Mouse (Mus musculus) cerebellum, adult 2 months (tissue): Measurements from ENCODE around the gene Grhpr. TPM values are rescaled to one million over a fixed set of nuclear protein-coding genes. Genes with fewer than 3 reads are reported as not detected.

Source experiments
- DNase-seq, 2 experiments: peaks; one replicate each; pipeline ENCODE4 v3.0.0; 2021
- H3K27ac ChIP-seq: fragments of 200-500 bp; 2 replicates; pipeline ENCODE4 v1.5.1; 2012; ENCODE audit warnings: low read length, control low read depth, inconsistent platforms; ENCODE audit not compliant: insufficient read depth
- H3K27me3 ChIP-seq: fragments of 200-500 bp; 2 replicates; pipeline ENCODE4 v1.6.1; 2012; ENCODE audit warnings: inconsistent platforms, mild to moderate bottlenecking, low read length, moderate library complexity; ENCODE audit not compliant: control insufficient read depth, insufficient read depth
- H3K4me1 ChIP-seq: fragments of 200-500 bp; 2 replicates; pipeline ENCODE4 v1.6.1; 2011; ENCODE audit warnings: low read length; ENCODE audit not compliant: control insufficient read depth, insufficient read depth
- H3K4me3 ChIP-seq: fragments of 200-500 bp; replicated peaks from 2 replicates; pipeline ENCODE3; 2011; ENCODE audit warnings: mild to moderate bottlenecking, low read depth, low read length, control low read depth; ENCODE audit not compliant: insufficient read depth
- CTCF ChIP-seq: fragments of 200-500 bp; IDR thresholded peaks from 2 replicates; pipeline ENCODE4 v1.5.1; 2011; ENCODE audit warnings: low read depth, mild to moderate bottlenecking, control low read depth, low read length, moderate library complexity, borderline replicate concordance; ENCODE audit not compliant: insufficient read depth
- POLR2A ChIP-seq: fragments of 200-500 bp; IDR thresholded peaks from 2 replicates; pipeline ENCODE4 v1.6.1; 2011; ENCODE audit warnings: low read length, control low read depth, borderline replicate concordance; ENCODE audit not compliant: insufficient read depth
- WGBS: fragments of 180-500 bp; shearing (Covaris S2); methylation state at CpG from one replicate; pipeline ENCODE4 v1.1.7; 2018; 5-methylcytosine and 5-hydroxymethylcytosine counted together
- polyA plus RNA-seq: library from polyadenylated mRNA; depleted of rRNA; stranded (reverse); fragments of >200 nt; gene quantifications from 2 replicates; pipeline ENCODE4 v1.2.3, GENCODE M21; 2012

Grhpr gene
- polyA plus RNA-seq, 1 experiment: 57.4 TPM

- no peak for TF ChIP-seq POLR2A
- no peak for TF ChIP-seq CTCF
- H3K4me1 ChIP-seq: peaks cover 8% of the 10 kb centered on the region; the same call in 1 of the 2 replicates
- 2% methylated on average over 13 of the region's 13 CpGs for WGBS
Observed at GRCm38 (mm10) chr4:45013031-45013431, 31.8 kb downstream of the Grhpr start.

GRCm38 (mm10) chr4:45013537-45013936 lies 32.3 kb downstream of the Grhpr start:
- TF ChIP-seq POLR2A (no peak), CTCF (no peak)
- DNase-seq: no peak
- 5% methylated on average over 2 of the region's 2 CpGs for whole genome bisulfite sequencing
- Histone ChIP-seq H3K4me3 (no peak overlapping the region), H3K27ac (no peak overlapping the region), H3K4me1 (peaks cover 8% of the 10 kb centered on the region; the same call in 1 of the 2 replicates), H3K27me3 (no peaks in the 10 kb centered on the region)

More at GRCm38 (mm10) chr4:45013031-45013431, 31.8 kb downstream of the Grhpr start:
- H3K27ac ChIP-seq: peak overlapping the region; percentile 37
- peak in 1 of 2 experiments; percentile 29 for DNase-seq
- H3K27me3 ChIP-seq: no peaks in the 10 kb centered on the region
- H3K4me3 ChIP-seq: peak overlapping the region; percentile 97

GRCm38 (mm10) chr4:45015615-45016014 lies 34.4 kb downstream of the Grhpr start:
- Histone ChIP-seq H3K4me1 (peaks cover 7% of the 10 kb centered on the region; the same call in 1 of the 2 replicates), H3K27ac (no peak overlapping the region), H3K27me3 (no peaks in the 10 kb centered on the region), H3K4me3 (no peak overlapping the region)
- WGBS: 11% methylated on average over 3 of the region's 3 CpGs
- TF ChIP-seq CTCF (peak; percentile 62; the same call in 1 of the 2 replicates), POLR2A (no peak)
- DNase-seq: peak; percentile 48 to 49

GRCm38 (mm10) chr4:45018452-45018980 lies 37.3 kb downstream of the Grhpr start, which contains the start of gene Polr1e:
Polr1e (plus strand) TSS chr4:45018583.
- peak within 1 kb of the TSS; percentile 84 for H3K4me3 ChIP-seq
- no peaks in the 10 kb centered on the region for H3K27me3 ChIP-seq
- DNase-seq: peak; percentile 86
- no peak within 1 kb of the TSS for H3K27ac ChIP-seq
- under 1% methylated on average over 29 of the region's 29 CpGs for WGBS
- peaks cover 7% of the 10 kb centered on the region; the same call in 1 of the 2 replicates for H3K4me1 ChIP-seq
- TF ChIP-seq CTCF (no peak), POLR2A (peak; percentile 51; the same call in 1 of the 2 replicates)

GRCm38 (mm10) chr4:45019009-45019408 lies 37.8 kb downstream of the Grhpr start:
- 1% methylated on average over 14 of the region's 14 CpGs for WGBS

GRCm38 (mm10) chr4:45026459-45026858 lies 45.3 kb downstream of the Grhpr start:
- Histone ChIP-seq H3K27me3 (no peaks in the 10 kb centered on the region), H3K27ac (no peak overlapping the region), H3K4me3 (no peak overlapping the region), H3K4me1 (no peaks in the 10 kb centered on the region)
- TF ChIP-seq POLR2A (no peak), CTCF (no peak)
- 49% methylated on average over 4 of the region's 4 CpGs for WGBS
- DNase-seq: no peak

More at GRCm38 (mm10) chr4:45019009-45019408, 37.8 kb downstream of the Grhpr start:
- Histone ChIP-seq H3K27ac (no peak overlapping the region), H3K4me1 (peaks cover 7% of the 10 kb centered on the region; the same call in 1 of the 2 replicates), H3K27me3 (no peaks in the 10 kb centered on the region), H3K4me3 (peak overlapping the region; percentile 84)
- no peak for TF ChIP-seq CTCF
- DNase-seq: peak; percentile 16 to 31

- H3K27ac ChIP-seq: no peak overlapping the region
- 40% methylated on average over 9 of the region's 9 CpGs for WGBS
- TF ChIP-seq CTCF (no peak), POLR2A (no peak)
Observed at GRCm38 (mm10) chr4:45032586-45032985, 51.4 kb downstream of the Grhpr start.

More at GRCm38 (mm10) chr4:45032586-45032985, 51.4 kb downstream of the Grhpr start:
- Histone ChIP-seq H3K27me3 (no peaks in the 10 kb centered on the region), H3K4me1 (no peaks in the 10 kb centered on the region), H3K4me3 (no peak overlapping the region)
- DNase-seq: no peak
